Mouse (Mus musculus) heart, embryonic 12.5 days (tissue): ENCODE measurements around the gene Gramd4. TPM values are rescaled to one million over a fixed set of nuclear protein-coding genes. Genes with fewer than 3 reads are reported as not detected.

Source experiments
- ATAC-seq: fragments of 200-750 bp; cut with Nextera tagmentation; 2 replicates; pipeline ENCODE4 v1.8.0; 2017; ENCODE audit warnings: moderate TSS enrichment, moderate library complexity; ENCODE audit not compliant: insufficient number of reproducible peaks, low FRiP score
- H3K27ac ChIP-seq: fragments of 300-500 bp; sonication (generic); 2 replicates; pipeline ENCODE4 v1.5.1; 2016; ENCODE audit warnings: mild to moderate bottlenecking, moderate library complexity; ENCODE audit not compliant: poor library complexity, severe bottlenecking
- H3K27me3 ChIP-seq: fragments of 300-500 bp; sonication (generic); replicated peaks from 2 replicates; pipeline ENCODE4 v1.6.1; 2016; ENCODE audit warnings: mild to moderate bottlenecking, moderate library complexity
- H3K36me3 ChIP-seq: fragments of 300-500 bp; sonication (generic); 2 replicates; pipeline ENCODE4 v1.6.1; 2016; ENCODE audit warnings: mild to moderate bottlenecking, moderate library complexity
- H3K4me1 ChIP-seq: fragments of 300-500 bp; sonication (generic); replicated peaks from 2 replicates; pipeline ENCODE4 v1.6.1; 2016; ENCODE audit warnings: mild to moderate bottlenecking
- H3K4me2 ChIP-seq: fragments of 300-500 bp; sonication (generic); 2 replicates; pipeline ENCODE4 v1.6.1; 2016; ENCODE audit warnings: mild to moderate bottlenecking, moderate library complexity
- H3K4me3 ChIP-seq: fragments of 300-500 bp; sonication (generic); 2 replicates; pipeline ENCODE4 v1.5.1; 2016; ENCODE audit warnings: mild to moderate bottlenecking
- H3K9ac ChIP-seq: fragments of 300-500 bp; sonication (generic); 2 replicates; pipeline ENCODE4 v1.6.1; 2016; ENCODE audit warnings: mild to moderate bottlenecking, moderate library complexity
- H3K9me3 ChIP-seq: fragments of 300-500 bp; sonication (generic); replicated peaks from 2 replicates; pipeline ENCODE4 v1.6.1; 2016; ENCODE audit warnings: mild to moderate bottlenecking, moderate library complexity
- WGBS: fragments of 180-500 bp; shearing (Covaris S2); methylation state at CpG from one replicate; pipeline ENCODE4 v1.1.7; 2016; 5-methylcytosine and 5-hydroxymethylcytosine counted together
- polyA plus RNA-seq: library from polyadenylated mRNA; unstranded; fragments of >200 nt; fragmentation: Nextera tagmentation; extraction: Ambion mirVana; gene quantifications from 2 replicates; pipeline ENCODE4 v1.2.1, GENCODE M21; 2016

Gramd4 gene
- 14.3 and 14.8 TPM in 2 replicates for polyA plus RNA-seq

- WGBS, result 20% methylated on average over 6 of the region's 6 CpGs
- H3K9ac ChIP-seq, result peak within 1 kb of the TSS; percentile 98
- peak within 1 kb of the TSS; percentile 86 for H3K4me2 ChIP-seq
- H3K9me3 ChIP-seq, result no peaks in the 10 kb centered on the region
- no peaks in the 10 kb centered on the region; the same call in 1 of the 2 replicates for H3K27me3 ChIP-seq
- peak within 1 kb of the TSS; percentile 90 for H3K4me3 ChIP-seq
- H3K4me1 ChIP-seq, result peaks cover 45% of the 10 kb centered on the region
- no peaks in the 10 kb centered on the region for H3K36me3 ChIP-seq
- ATAC-seq, result no peak
- peak within 1 kb of the TSS; percentile 53; the same call in 1 of the 2 replicates for H3K27ac ChIP-seq
Observed at GRCm38 (mm10) chr15:86057413-86057812, at the start of gene Gramd4. TSS of gene Gramd4 (plus strand) at chr15:86057695.

GRCm38 (mm10) chr15:86013130-86013529 is 44.4 kb upstream of the Gramd4 start:
- no peak overlapping the region for H3K4me3 ChIP-seq
- no peak for ATAC-seq

GRCm38 (mm10) chr15:86013656-86014055 is 43.8 kb upstream of the Gramd4 start:
- Histone ChIP-seq H3K27ac (no peak overlapping the region), H3K4me1 (peaks cover 28% of the 10 kb centered on the region), H3K9ac (peak overlapping the region; percentile 17; the same call in 1 of the 2 replicates), H3K4me2 (no peak overlapping the region), H3K36me3 (no peaks in the 10 kb centered on the region), H3K4me3 (no peak overlapping the region), H3K27me3 (no peaks in the 10 kb centered on the region), H3K9me3 (0 out of 2 replicates have a peak, but pooled peaks cover 9% of the 10 kb centered on the region)
- 61% methylated on average over 10 of the region's 10 CpGs for WGBS
- no peak for ATAC-seq

More at GRCm38 (mm10) chr15:86013130-86013529, 44.4 kb upstream of the Gramd4 start:
- Histone ChIP-seq H3K4me1 (peaks cover 30% of the 10 kb centered on the region), H3K27me3 (no peaks in the 10 kb centered on the region), H3K4me2 (no peak overlapping the region), H3K9me3 (0 out of 2 replicates have a peak, but pooled peaks cover 9% of the 10 kb centered on the region), H3K27ac (no peak overlapping the region), H3K9ac (no peak overlapping the region), H3K36me3 (no peaks in the 10 kb centered on the region)
- WGBS, result 62% methylated on average over 2 of the region's 2 CpGs

GRCm38 (mm10) chr15:86015026-86015425 is 42.5 kb upstream of the Gramd4 start:
- Histone ChIP-seq H3K36me3 (no peaks in the 10 kb centered on the region), H3K9me3 (peaks cover 13% of the 10 kb centered on the region; the same call in 1 of the 2 replicates), H3K4me2 (no peak overlapping the region), H3K4me3 (no peak overlapping the region), H3K4me1 (peaks cover 28% of the 10 kb centered on the region), H3K27me3 (no peaks in the 10 kb centered on the region), H3K9ac (no peak overlapping the region), H3K27ac (no peak overlapping the region)
- WGBS, result 84% methylated on average over 7 of the region's 7 CpGs
- no peak for ATAC-seq

- Histone ChIP-seq H3K4me3 (no peak overlapping the region), H3K9ac (0 out of 2 replicates have a peak overlapping the region, but pooled peaks have one; percentile 19), H3K9me3 (peaks cover 13% of the 10 kb centered on the region; the same call in 1 of the 2 replicates), H3K36me3 (no peaks in the 10 kb centered on the region), H3K4me1 (peaks cover 35% of the 10 kb centered on the region), H3K27ac (peak overlapping the region; percentile 29), H3K4me2 (no peak overlapping the region), H3K27me3 (no peaks in the 10 kb centered on the region)
- WGBS, result 21% methylated on average over 13 of the region's 13 CpGs
- peak; percentile 37; the same call in 1 of the 2 replicates for ATAC-seq
Observed at GRCm38 (mm10) chr15:86015860-86016541, 41.5 kb upstream of the Gramd4 start.

- peaks cover 49% of the 10 kb centered on the region for H3K4me1 ChIP-seq
- no peaks in the 10 kb centered on the region for H3K27me3 ChIP-seq
- no peak overlapping the region for H3K4me3 ChIP-seq
- H3K9ac ChIP-seq, result no peak overlapping the region
- 86% methylated on average over 6 of the region's 6 CpGs for WGBS
- H3K27ac ChIP-seq, result no peak overlapping the region
- H3K9me3 ChIP-seq, result peaks cover 13% of the 10 kb centered on the region; the same call in 1 of the 2 replicates
- no peak overlapping the region for H3K4me2 ChIP-seq
- no peaks in the 10 kb centered on the region for H3K36me3 ChIP-seq
- ATAC-seq, result no peak
Observed at GRCm38 (mm10) chr15:86017336-86017735, 40.2 kb upstream of the Gramd4 start.

DNA sequence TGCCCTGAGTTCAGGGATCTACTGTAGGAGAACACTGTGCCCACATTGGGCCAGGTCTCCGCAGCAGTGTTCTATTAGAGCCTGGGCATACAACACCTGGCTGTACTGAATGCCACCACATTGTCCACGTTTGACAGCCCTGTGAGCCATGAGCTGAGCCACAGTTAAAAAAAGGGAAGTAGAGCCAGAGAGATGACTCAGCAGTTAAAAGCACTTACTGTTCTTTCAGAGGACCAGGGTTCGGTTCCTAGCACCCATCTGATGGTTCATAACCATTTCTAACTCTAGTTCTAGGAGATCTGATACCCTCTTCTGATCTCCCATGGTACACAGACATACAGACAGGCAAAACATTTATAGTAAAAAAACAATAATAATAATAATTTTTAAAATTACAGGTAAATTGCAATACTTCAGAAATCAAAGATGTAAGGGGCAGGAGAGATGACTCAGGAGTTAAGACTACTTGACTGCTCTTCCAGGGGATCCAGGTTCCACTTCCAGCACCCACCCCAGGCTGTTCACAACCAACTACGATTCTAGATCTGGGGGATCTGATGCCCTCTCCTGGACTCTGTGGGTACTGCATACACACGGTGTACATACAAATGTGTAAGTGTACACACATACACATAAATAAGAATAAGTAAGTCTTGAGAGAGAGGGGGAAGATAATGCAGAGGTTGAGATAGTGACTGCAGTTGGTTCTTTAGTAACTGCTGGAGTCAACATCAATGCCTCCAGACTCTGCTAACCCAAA is 38.6 kb upstream of the Gramd4 start:
- Histone ChIP-seq H3K27ac (no peak overlapping the region), H3K27me3 (0 out of 2 replicates have a peak, but pooled peaks cover 13% of the 10 kb centered on the region), H3K4me1 (peaks cover 38% of the 10 kb centered on the region), H3K36me3 (no peaks in the 10 kb centered on the region), H3K9me3 (peaks cover 13% of the 10 kb centered on the region; the same call in 1 of the 2 replicates), H3K4me2 (no peak overlapping the region), H3K4me3 (no peak overlapping the region), H3K9ac (no peak overlapping the region)
- no peak for ATAC-seq
- WGBS, result 92% methylated on average over 5 of the region's 5 CpGs

- 68% methylated on average over 8 of the region's 8 CpGs for WGBS
- ATAC-seq, result peak; percentile 30; the same call in 1 of the 2 replicates
Observed at GRCm38 (mm10) chr15:86020008-86020407, 37.5 kb upstream of the Gramd4 start.

GRCm38 (mm10) chr15:86021301-86021700 is 36.2 kb upstream of the Gramd4 start:
- Histone ChIP-seq H3K27me3 (0 out of 2 replicates have a peak, but pooled peaks cover 15% of the 10 kb centered on the region), H3K9me3 (peaks cover 4% of the 10 kb centered on the region; the same call in 1 of the 2 replicates), H3K4me2 (peak overlapping the region; percentile 17), H3K36me3 (no peaks in the 10 kb centered on the region), H3K4me3 (no peak overlapping the region), H3K9ac (no peak overlapping the region), H3K4me1 (peaks cover 34% of the 10 kb centered on the region), H3K27ac (peak overlapping the region; percentile 20; the same call in 1 of the 2 replicates)
- WGBS, result 6% methylated on average over 9 of the region's 9 CpGs
- ATAC-seq, result no peak

More at GRCm38 (mm10) chr15:86020008-86020407, 37.5 kb upstream of the Gramd4 start:
- H3K9ac ChIP-seq, result no peak overlapping the region
- peaks cover 36% of the 10 kb centered on the region for H3K4me1 ChIP-seq
- H3K36me3 ChIP-seq, result no peaks in the 10 kb centered on the region
- 0 out of 2 replicates have a peak, but pooled peaks cover 15% of the 10 kb centered on the region for H3K27me3 ChIP-seq
- H3K27ac ChIP-seq, result peak overlapping the region; percentile 45; the same call in 1 of the 2 replicates
- peaks cover 4% of the 10 kb centered on the region; the same call in 1 of the 2 replicates for H3K9me3 ChIP-seq
- H3K4me3 ChIP-seq, result no peak overlapping the region
- H3K4me2 ChIP-seq, result no peak overlapping the region

DNA sequence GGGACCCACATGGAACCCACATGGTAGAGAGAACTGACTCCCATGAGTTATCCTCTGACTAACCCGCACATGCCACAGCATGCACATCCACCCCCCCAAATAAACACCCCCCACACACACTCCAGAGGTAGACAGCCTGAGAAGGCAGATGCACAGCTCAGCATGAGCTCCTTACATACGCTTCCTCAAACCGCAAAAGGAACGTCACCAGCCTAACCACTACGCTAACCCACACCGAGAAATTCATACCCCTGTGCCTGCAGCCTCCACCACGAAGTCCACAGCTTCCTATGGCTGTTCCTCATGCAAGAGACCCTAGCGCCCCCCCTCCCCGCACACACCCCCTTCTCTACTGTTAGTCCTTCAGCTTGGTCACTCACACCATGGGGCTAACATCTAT is 35.5 kb upstream of the Gramd4 start:
- Histone ChIP-seq H3K27ac (no peak overlapping the region), H3K4me2 (no peak overlapping the region; the same call in 1 of the 2 replicates), H3K9ac (no peak overlapping the region), H3K27me3 (0 out of 2 replicates have a peak, but pooled peaks cover 15% of the 10 kb centered on the region), H3K4me1 (peaks cover 29% of the 10 kb centered on the region), H3K4me3 (no peak overlapping the region), H3K36me3 (no peaks in the 10 kb centered on the region), H3K9me3 (peaks cover 4% of the 10 kb centered on the region; the same call in 1 of the 2 replicates)
- no peak for ATAC-seq
- WGBS, result 70% methylated on average over 9 of the region's 9 CpGs
